Mouse (Mus musculus) embryo, embryonic 11.5 days (tissue): ENCODE results near the gene Rab3ip.

Source experiments
- DNase-seq: peaks from one replicate; pipeline ENCODE4 v3.0.0-alpha.2; 2012; ENCODE audit warnings: low read depth, low spot score

The Rab3ip gene

GRCm38 (mm10) chr10:116871329-116872015 is 79.1 kb downstream of the Rab3ip start:
- DNase-seq, result no peak

GRCm38 (mm10) chr10:116870819-116871218 is 79.8 kb downstream of the Rab3ip start:
- no peak for DNase-seq
